Mouse (Mus musculus) adrenal gland, adult 2 months (tissue): Measurements from ENCODE around the gene Ddx21. TPM values are rescaled to one million over a fixed set of nuclear protein-coding genes. Genes with fewer than 3 reads are reported as not detected.
"Not testable (repeated sequence)": the region's sequence is repeated elsewhere in the genome, so short reads cannot be mapped to it uniquely, and the experiment has no call there.

Experiments
- DNase-seq: peaks from one replicate; pipeline ENCODE4 v3.0.0; 2021
- long read RNA-seq: library from polyadenylated mRNA; stranded (forward); transcript quantifications from one replicate; pipeline ENCODE4 v2.0.0, GENCODE M21; 2021
- polyA plus RNA-seq: library from polyadenylated mRNA; depleted of rRNA; stranded (reverse); fragments of >200 nt; gene quantifications from 2 replicates; pipeline ENCODE4 v1.2.3, GENCODE M21; 2012; rRNA removed
- total RNA-seq, 2 experiments: library from RNA; stranded (reverse); gene quantifications; 2 replicates each; pipeline ENCODE4 v1.2.3; 2021

The Ddx21 gene
- total RNA-seq (10 to 100 TPM; 54.7 to 74.4 TPM), polyA plus RNA-seq (3.4 and 4.7 TPM in 2 replicates)
- long read RNA-seq, full-length matches to known transcripts = 15 of 19 reads
- long read RNA-seq, partial matches to known transcripts = 2 of 19 reads
- long read RNA-seq, other reads (novel, unspliced or antisense) = 2 of 19 reads

- peak; percentile 93 for DNase-seq
Observed at GRCm38 (mm10) chr10:62602177-62603040, at the start of gene Ddx21. Gene Ddx21, minus strand, starts transcription at chr10:62602281.

DNA sequence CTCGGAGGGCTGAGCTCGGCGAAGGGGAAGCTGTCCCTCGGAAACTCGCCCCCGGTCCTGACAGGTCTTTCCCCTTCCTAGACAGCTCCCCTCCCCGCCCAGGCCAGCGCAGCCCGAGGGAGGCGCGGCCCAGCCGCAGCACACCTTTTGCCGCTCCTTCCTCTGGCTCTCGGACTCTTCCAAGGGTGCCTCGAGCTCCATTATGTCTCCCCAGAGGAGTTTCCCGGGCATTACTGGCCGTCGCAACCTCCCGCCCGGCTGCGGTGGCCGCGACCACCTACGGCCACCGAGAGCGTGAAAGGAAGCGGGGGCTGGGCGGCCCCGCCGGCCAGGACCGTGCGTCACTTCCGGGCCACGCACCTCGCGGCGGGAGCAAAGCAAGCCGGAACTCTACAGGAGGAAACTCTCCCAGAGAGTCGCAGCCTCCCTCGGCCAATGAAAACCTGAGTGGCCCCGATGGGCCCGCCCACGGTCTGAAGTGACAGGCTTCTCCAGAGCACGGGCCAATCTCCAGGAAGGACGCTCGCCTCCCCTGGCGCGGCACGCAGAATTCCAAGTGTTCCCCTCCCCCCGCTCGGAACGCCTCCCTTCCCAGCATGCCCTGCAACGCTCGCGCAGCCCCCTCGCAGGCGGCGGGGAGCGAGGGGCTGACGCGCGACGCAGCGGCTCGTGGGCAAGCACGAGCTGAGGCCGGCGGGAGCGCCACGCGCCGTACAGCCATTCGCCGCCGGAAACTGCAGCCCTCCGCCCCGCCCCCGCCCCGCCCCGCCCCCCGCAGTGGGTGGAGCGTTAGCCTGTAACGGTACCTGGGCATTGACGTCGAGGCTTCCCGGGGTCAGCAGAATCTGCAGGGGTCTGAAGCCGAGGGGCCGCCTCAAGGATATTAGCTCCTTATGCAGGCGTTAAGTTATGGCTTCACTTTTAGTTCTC is 49.1 kb upstream of the Ddx21 start, which contains the start of gene Ddx50:
Gene Ddx50 (minus strand): TSS at position 338 of the 930 bp plus-strand sequence.
- DNase-seq = peak; percentile 99

- no peak for DNase-seq
Observed at GRCm38 (mm10) chr10:62650358-62650782, 48.3 kb upstream of the Ddx21 start.

DNA sequence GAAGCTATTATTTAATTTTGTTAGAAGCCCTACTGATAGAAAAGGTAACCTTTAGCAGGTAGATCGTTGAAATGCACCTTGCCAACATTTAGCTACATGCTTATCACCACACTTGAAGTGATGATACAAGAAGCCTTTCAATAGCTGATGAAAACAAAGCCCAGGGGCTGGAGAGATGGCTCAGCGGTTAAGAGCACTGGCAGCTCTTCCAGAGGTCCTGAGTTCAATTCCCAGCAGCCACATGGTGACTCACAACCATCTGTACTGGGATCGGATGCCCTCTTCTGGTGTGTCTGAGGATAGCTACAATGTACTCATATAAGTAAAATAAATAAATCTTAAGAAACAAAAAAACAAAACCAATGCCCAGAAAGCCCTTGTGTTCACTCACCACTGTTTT is 2.1 kb upstream of the Ddx21 start:
- DNase-seq = no peak

GRCm38 (mm10) chr10:62603233-62604030 is 1.4 kb upstream of the Ddx21 start:
- DNase-seq = no peak

DNA sequence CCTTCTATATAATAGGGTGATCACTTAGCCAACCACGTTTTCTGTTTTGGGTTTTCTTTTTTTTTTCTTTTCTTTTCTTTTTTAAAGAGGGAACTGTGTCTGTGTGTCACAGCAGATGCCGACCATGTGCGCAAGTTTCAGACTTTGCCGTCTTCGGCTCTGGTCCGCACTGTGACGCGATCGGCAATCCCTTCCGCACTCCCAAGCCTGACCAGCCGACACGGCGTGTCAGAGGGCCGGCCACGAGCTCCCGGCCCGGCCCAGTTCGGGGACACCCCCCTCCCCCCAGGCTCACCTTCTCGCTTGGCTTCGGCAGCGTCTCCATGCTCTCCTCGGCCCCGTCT is 276 bp downstream of the Ddx21 start:
- no peak for DNase-seq

DNA sequence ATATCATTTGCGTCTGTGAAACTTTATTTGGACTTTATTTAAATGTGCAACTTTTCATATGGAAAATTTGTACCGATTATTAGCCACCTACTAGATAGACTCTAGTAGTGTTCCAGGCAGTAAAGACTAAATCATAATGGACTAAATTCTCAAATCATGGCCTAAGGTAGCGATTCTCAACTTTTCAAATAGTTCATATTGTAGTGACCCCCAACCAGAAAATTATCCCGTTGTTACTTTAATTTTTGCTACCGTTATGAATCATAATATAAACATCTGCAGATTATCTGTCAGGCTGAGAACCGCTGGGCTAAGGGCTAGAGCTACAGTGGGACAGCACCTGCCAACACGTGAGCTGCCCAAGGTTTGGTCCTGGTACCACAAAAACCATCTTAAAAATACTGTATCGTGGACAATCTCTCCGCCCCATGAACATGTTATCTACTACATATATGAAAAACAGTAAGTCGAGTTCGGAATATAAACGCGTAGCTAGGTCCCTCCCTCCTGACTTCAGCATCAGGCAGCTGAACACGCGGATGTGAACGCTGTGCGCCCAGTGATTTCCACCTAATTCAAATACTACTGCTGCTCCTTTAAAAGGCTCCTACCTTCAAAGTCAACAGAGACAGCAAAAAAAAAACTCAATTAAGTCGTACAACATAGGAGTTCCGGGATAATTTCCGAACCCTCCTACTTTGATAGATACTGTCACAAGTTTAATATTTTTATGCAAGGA is 859 bp downstream of the Ddx21 start:
- DNase-seq = peak; percentile 22

GRCm38 (mm10) chr10:62600056-62600455 is 2.0 kb downstream of the Ddx21 start:
- DNase-seq = no peak

GRCm38 (mm10) chr10:62599311-62599710 is 2.8 kb downstream of the Ddx21 start:
- DNase-seq = not testable (repeated sequence)

DNA sequence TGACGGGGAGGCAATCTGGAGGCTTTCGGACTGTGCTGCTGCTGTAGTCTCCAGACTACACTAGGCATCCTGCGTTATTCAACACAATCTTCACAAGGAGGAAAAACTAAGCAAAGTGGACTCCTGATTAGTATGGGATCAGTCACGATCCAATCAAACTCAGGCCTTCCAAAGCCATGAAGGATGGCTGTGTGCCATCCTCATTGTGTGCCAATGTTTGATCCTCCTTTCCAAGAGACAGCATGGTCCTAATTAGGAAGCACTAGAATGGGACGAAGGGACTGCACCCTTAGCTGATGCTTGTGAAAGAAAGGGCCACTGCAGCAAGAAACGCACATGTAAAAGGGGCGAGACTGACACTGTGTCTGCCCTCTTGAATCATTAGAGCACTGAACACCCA is 9.6 kb downstream of the Ddx21 start:
- DNase-seq = no peak

DNA sequence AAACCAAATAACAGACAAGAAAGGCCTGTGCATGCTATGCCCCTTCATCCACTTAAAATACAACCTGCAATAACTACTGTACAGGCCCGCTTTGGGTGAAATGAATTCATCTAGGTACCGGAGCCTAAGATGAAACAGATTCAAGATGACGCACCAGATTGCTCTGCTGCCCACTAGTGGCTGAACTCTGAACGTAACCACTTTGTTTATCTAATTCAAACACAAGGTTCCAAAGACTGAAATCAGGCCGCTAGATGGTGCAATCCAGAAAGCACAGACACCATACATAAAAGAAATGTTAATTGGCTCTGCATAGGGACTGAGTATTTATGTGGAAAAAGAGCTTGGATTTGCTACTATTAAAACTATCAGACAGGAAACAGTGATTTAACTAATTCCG is 11.9 kb downstream of the Ddx21 start:
- DNase-seq = peak; percentile 86

- DNase-seq = peak; percentile 30
Observed at GRCm38 (mm10) chr10:62588616-62589015, 13.5 kb downstream of the Ddx21 start.

- DNase-seq = no peak
Observed at GRCm38 (mm10) chr10:62583245-62583644, 18.8 kb downstream of the Ddx21 start.

- no peak for DNase-seq
Observed at GRCm38 (mm10) chr10:62582701-62583100, 19.4 kb downstream of the Ddx21 start.

DNA sequence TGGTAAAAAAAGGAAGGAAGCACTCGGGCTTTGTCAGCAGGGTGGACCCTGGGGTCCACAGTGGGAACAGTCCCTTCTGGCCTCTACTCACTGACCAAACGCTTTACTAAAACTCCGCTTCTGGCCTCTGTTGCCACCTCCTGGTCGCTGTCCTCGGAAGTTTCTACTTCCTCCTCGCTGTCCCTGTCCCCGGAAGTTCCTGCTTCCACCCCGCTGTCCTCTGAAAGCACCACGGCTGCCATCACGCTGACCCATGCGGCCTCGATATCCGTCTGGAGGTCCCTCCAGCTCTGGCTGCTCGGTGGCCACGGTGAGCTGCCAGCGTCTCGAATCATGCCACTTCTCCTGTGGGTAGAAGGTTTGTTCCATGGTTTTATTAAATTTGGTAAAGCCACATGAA is 19.8 kb downstream of the Ddx21 start:
- DNase-seq = no peak

- DNase-seq = not testable (repeated sequence)
Observed at GRCm38 (mm10) chr10:62579129-62579528, 23.0 kb downstream of the Ddx21 start.

GRCm38 (mm10) chr10:62578338-62579100 is 23.6 kb downstream of the Ddx21 start, which contains the start of gene Kif1bp:
Gene Kif1bp, minus strand, starts transcription at chr10:62578457.
- peak; percentile 97 for DNase-seq

DNA sequence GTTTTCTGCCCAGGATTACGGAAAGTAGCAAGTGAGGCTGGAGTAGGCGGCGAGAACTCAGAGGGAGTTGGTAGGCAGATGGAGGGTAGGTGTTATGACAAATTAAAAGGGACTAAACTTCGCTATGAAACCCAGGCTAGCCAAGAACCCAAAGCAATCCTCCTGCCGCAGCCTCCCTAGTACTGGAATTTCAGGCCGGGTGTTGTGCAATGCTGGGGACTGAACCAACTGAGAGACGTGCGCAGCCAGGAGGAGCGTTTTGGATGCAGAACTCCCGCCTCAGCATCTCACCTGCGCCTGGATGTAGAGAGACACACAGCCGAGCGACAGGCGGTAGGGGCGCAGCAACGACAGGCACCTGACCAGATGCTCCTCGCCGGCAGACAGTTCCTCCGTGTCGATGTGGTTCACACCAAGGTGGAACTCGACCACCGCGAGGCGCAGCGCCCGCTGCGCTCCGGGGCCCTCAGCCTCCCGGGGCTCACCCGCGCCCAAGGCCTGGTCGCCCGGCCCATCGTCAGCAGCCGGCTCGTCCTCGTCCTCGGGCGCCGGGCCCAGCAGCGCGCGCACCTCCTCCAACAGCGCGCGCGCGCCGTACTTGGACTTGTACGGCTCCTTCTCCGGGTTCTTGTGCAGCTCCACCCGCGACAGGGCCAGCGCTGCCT is 24.3 kb downstream of the Ddx21 start:
- no peak for DNase-seq

- DNase-seq = no peak
Observed at GRCm38 (mm10) chr10:62575001-62575400, 27.1 kb downstream of the Ddx21 start.
